Mouse (Mus musculus): ENCODE measurements at regions not wholly inside any gene's neighbourhood (a gene's known extent, or its start where the extent isn't known, plus 50 kb on each side); places are given as distances from the start of the nearest gene placed in this dataset.

DNA sequence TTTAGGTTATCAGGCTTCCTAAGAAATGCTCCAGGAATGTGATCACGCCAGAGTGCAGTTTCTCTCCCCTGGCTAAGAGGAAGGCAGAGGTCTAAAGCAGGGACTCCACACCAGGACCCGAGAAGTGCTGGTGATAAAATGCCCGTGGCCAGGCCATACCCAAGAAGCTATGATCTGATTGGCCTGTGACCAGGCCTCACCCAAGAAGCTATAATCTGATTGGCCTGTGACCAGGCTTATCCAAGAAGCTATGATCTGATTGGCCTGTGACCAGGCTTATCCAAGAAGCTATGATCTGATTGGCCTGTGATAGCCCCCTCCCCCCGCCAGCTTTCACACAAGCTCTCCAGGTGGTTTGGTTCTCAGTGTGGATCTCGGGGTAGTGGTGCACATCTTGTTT lies 726.7 kb upstream of the Car8 start:
- H3K4me1 ChIP-seq: peaks cover 22% of the 10 kb centered on the region
- no peaks in the 10 kb centered on the region for H3K27me3 ChIP-seq (ENCODE audit: low read depth, poor library complexity, severe bottlenecking)
- 86% methylated on average over 5 of the region's 5 CpGs for WGBS
- H3K27ac ChIP-seq: no peak overlapping the region
- H3K36me3 ChIP-seq: no peaks in the 10 kb centered on the region
- DNase-seq (ENCODE audit: low spot score): no peak
- H3K9me3 ChIP-seq (replicated peaks): no peaks in the 10 kb centered on the region
- no peak overlapping the region for H3K4me3 ChIP-seq

- Histone ChIP-seq H3K9me3 (replicated peaks) (no peaks in the 10 kb centered on the region), H3K36me3 (no peaks in the 10 kb centered on the region), H3K4me3 (no peak overlapping the region), H3K27ac (no peak overlapping the region), H3K4me1 (peaks cover 18% of the 10 kb centered on the region), H3K27me3 (ENCODE audit: low read depth, poor library complexity, severe bottlenecking) (no peaks in the 10 kb centered on the region)
- 58% methylated on average over 9 of the region's 9 CpGs for WGBS
- DNase-seq (ENCODE audit: low spot score): no peak
These were observed 724.2 kb upstream of the Car8 start for GRCm38 (mm10) chr4:8962959-8963572.

GRCm38 (mm10) chr4:8961851-8962250 lies 723.0 kb upstream of the Car8 start:
- DNase-seq (ENCODE audit: low spot score): no peak
- H3K9me3 ChIP-seq (replicated peaks): no peaks in the 10 kb centered on the region
- no peaks in the 10 kb centered on the region for H3K36me3 ChIP-seq
- H3K27me3 ChIP-seq (ENCODE audit: low read depth, poor library complexity, severe bottlenecking): no peaks in the 10 kb centered on the region
- H3K27ac ChIP-seq: no peak overlapping the region
- 91% methylated on average over 6 of the region's 6 CpGs for WGBS
- peaks cover 25% of the 10 kb centered on the region for H3K4me1 ChIP-seq
- H3K4me3 ChIP-seq: no peak overlapping the region

- Histone ChIP-seq H3K9me3 (replicated peaks) (no peaks in the 10 kb centered on the region), H3K4me1 (peaks cover 39% of the 10 kb centered on the region), H3K27ac (peak overlapping the region; percentile 80), H3K4me3 (no peak overlapping the region), H3K36me3 (no peaks in the 10 kb centered on the region), H3K27me3 (ENCODE audit: low read depth, poor library complexity, severe bottlenecking) (0 out of 2 replicates have a peak, but pooled peaks cover 3% of the 10 kb centered on the region)
- peak; percentile 45 for DNase-seq (ENCODE audit: low spot score)
- WGBS: 14% methylated on average over 6 of the region's 6 CpGs
These were observed 718.9 kb upstream of the Car8 start for GRCm38 (mm10) chr4:8957771-8958170.

GRCm38 (mm10) chr4:8957023-8957343 lies 718.1 kb upstream of the Car8 start:
- 79% methylated on average over 5 of the region's 5 CpGs for WGBS
- Histone ChIP-seq H3K4me1 (peaks cover 39% of the 10 kb centered on the region), H3K27me3 (ENCODE audit: low read depth, poor library complexity, severe bottlenecking) (0 out of 2 replicates have a peak, but pooled peaks cover 3% of the 10 kb centered on the region), H3K9me3 (replicated peaks) (no peaks in the 10 kb centered on the region), H3K36me3 (no peaks in the 10 kb centered on the region), H3K4me3 (no peak overlapping the region), H3K27ac (no peak overlapping the region)
- no peak for DNase-seq (ENCODE audit: low spot score)

DNA sequence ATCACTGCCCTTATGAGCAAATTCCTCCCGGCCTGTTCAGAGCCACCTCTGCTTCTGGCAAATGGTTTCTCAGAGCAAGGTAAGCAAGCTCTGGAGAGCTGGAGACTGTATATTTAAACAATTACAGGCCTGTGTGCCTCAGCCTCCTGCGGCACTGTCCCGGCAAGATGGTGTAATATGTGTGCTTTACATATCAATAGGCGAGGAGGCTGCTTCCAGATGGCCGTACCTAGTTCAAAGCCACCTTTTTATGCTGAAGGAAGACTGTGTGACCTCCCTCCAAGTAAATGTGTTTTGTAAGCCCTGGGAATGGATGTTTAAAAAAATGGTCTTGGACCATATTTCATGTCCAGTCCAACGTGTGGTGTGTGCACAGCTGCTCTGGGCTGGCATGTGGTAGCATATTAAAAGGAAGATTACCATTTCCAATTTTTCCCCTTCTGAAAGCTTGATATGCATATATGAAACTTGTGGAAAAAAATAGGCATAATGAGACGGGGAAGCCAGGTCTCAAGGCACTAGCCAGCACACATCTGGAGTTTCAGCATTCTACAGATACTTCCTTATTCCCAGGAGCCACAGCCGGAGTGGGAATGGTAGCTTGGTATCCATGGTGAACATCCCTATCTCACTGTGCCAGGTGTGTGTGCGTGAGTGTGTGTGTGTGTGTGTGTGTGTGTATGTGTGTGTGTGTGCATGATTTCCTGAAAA lies 717.6 kb upstream of the Car8 start:
- Histone ChIP-seq H3K27me3 (ENCODE audit: low read depth, poor library complexity, severe bottlenecking) (0 out of 2 replicates have a peak, but pooled peaks cover 3% of the 10 kb centered on the region), H3K36me3 (no peaks in the 10 kb centered on the region), H3K27ac (no peak overlapping the region; the same call in 1 of the 2 replicates), H3K4me1 (peaks cover 39% of the 10 kb centered on the region), H3K4me3 (no peak overlapping the region), H3K9me3 (replicated peaks) (no peaks in the 10 kb centered on the region)
- 65% methylated on average over 9 of the region's 9 CpGs for WGBS
- no peak for DNase-seq (ENCODE audit: low spot score)

DNA sequence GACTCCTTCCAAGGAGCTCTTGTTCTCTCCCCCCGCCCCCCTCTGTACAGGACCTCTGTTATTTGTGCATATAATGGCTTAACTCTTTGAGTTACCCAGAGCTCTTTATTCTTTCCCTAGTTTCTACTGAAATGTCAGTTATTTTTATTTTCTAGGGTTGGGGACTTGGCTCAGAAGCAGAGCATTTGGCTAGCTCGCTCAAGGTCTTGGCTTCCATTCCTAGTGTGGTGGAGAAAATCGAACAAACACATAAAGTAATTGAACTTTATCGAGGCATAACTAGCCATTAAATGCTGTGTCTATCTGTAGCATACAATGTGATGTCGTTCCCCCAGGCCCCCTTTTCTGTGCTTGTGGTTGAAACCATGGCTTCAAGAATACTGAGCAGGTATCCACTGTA lies 716.5 kb upstream of the Car8 start:
- peaks cover 48% of the 10 kb centered on the region for H3K4me1 ChIP-seq
- no peaks in the 10 kb centered on the region for H3K36me3 ChIP-seq
- DNase-seq (ENCODE audit: low spot score): no peak
- H3K9me3 ChIP-seq (replicated peaks): no peaks in the 10 kb centered on the region
- no peak overlapping the region for H3K27ac ChIP-seq
- WGBS: 92% methylated on average over 5 of the region's 5 CpGs
- H3K4me3 ChIP-seq: no peak overlapping the region
- H3K27me3 ChIP-seq (ENCODE audit: low read depth, poor library complexity, severe bottlenecking): 0 out of 2 replicates have a peak, but pooled peaks cover 3% of the 10 kb centered on the region

- Histone ChIP-seq H3K4me3 (no peak overlapping the region), H3K27ac (no peak overlapping the region; the same call in 1 of the 2 replicates)
- WGBS: 25% methylated on average over 10 of the region's 10 CpGs
These were observed 715.6 kb upstream of the Car8 start for GRCm38 (mm10) chr4:8954356-8954914.

GRCm38 (mm10) chr4:8953181-8953580 lies 714.3 kb upstream of the Car8 start:
- Histone ChIP-seq H3K4me1 (peaks cover 51% of the 10 kb centered on the region), H3K9me3 (replicated peaks) (no peaks in the 10 kb centered on the region), H3K27me3 (ENCODE audit: low read depth, poor library complexity, severe bottlenecking) (0 out of 2 replicates have a peak, but pooled peaks cover 3% of the 10 kb centered on the region), H3K27ac (no peak overlapping the region), H3K4me3 (no peak overlapping the region), H3K36me3 (no peaks in the 10 kb centered on the region)
- 94% methylated on average over 7 of the region's 7 CpGs for WGBS
- no peak for DNase-seq (ENCODE audit: low spot score)

More at GRCm38 (mm10) chr4:8954356-8954914, 715.6 kb upstream of the Car8 start:
- Histone ChIP-seq H3K36me3 (no peaks in the 10 kb centered on the region), H3K4me1 (peaks cover 55% of the 10 kb centered on the region), H3K9me3 (replicated peaks) (no peaks in the 10 kb centered on the region), H3K27me3 (ENCODE audit: low read depth, poor library complexity, severe bottlenecking) (0 out of 2 replicates have a peak, but pooled peaks cover 3% of the 10 kb centered on the region)
- no peak for DNase-seq (ENCODE audit: low spot score)

DNA sequence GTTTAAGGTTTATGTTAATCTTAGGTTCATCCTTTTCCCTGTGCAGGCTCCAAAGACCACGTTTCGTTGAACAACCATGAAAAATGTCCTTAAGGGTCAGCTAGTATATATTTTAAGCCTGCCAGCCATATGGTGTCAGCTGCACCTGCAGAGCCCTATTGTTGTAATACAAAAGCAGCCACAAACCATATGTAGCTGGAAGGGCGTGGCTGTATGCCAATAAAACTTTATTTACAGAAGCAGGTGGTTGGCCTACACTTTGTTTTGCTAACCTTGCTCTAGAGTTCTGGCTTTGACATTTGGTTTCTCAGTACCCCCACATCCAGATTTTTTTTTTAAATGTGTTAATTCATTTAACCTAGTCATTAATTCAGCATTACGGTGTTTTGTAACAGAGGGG lies 711.1 kb upstream of the Car8 start:
- Histone ChIP-seq H3K36me3 (no peaks in the 10 kb centered on the region), H3K4me3 (no peak overlapping the region), H3K9me3 (replicated peaks) (no peaks in the 10 kb centered on the region), H3K4me1 (peaks cover 28% of the 10 kb centered on the region), H3K27ac (no peak overlapping the region), H3K27me3 (ENCODE audit: low read depth, poor library complexity, severe bottlenecking) (0 out of 2 replicates have a peak, but pooled peaks cover 7% of the 10 kb centered on the region)
- WGBS: 76% methylated on average over 4 of the region's 4 CpGs
- no peak for DNase-seq (ENCODE audit: low spot score)

- Histone ChIP-seq H3K27me3 (ENCODE audit: low read depth, poor library complexity, severe bottlenecking) (0 out of 2 replicates have a peak, but pooled peaks cover 10% of the 10 kb centered on the region), H3K4me1 (peaks cover 25% of the 10 kb centered on the region), H3K4me3 (no peak overlapping the region), H3K36me3 (no peaks in the 10 kb centered on the region), H3K9me3 (replicated peaks) (no peaks in the 10 kb centered on the region), H3K27ac (no peak overlapping the region)
- DNase-seq (ENCODE audit: low spot score): no peak
- WGBS: 65% methylated on average over 5 of the region's 5 CpGs
These were observed 710.7 kb upstream of the Car8 start for GRCm38 (mm10) chr4:8949537-8949936.

DNA sequence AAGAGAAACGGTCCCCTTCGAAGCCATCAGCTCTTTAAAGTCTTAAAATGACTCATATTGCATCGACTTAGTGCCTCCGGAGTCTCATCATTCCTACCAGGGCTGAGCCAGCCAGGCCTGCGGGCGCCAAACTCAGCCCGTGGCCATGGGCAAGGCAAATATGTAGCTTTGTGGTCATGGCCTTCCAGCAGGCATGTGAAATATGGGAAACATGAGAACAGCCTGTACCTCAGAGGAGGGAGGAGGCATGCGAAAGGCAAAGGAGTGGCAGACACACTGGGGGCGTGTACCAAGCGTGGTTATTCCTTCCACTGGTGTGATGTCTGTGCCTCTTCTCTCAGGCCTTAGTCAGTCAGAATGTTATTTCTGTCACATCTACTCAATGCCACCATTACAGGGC lies 706.3 kb upstream of the Car8 start:
- H3K9me3 ChIP-seq (replicated peaks): no peaks in the 10 kb centered on the region
- no peaks in the 10 kb centered on the region for H3K36me3 ChIP-seq
- no peak overlapping the region for H3K4me3 ChIP-seq
- H3K4me1 ChIP-seq: peaks cover 14% of the 10 kb centered on the region
- H3K27ac ChIP-seq: no peak overlapping the region
- 92% methylated on average over 10 of the region's 10 CpGs for WGBS
- 0 out of 2 replicates have a peak, but pooled peaks cover 11% of the 10 kb centered on the region for H3K27me3 ChIP-seq (ENCODE audit: low read depth, poor library complexity, severe bottlenecking)
- no peak for DNase-seq (ENCODE audit: low spot score)

- Histone ChIP-seq H3K27ac (no peak overlapping the region), H3K4me3 (no peak overlapping the region), H3K27me3 (ENCODE audit: low read depth, poor library complexity, severe bottlenecking) (0 out of 2 replicates have a peak, but pooled peaks cover 11% of the 10 kb centered on the region), H3K36me3 (no peaks in the 10 kb centered on the region), H3K9me3 (replicated peaks) (no peaks in the 10 kb centered on the region), H3K4me1 (peaks cover 13% of the 10 kb centered on the region)
- 45% methylated on average over 5 of the region's 5 CpGs for WGBS
- no peak for DNase-seq (ENCODE audit: low spot score)
These were observed 704.2 kb upstream of the Car8 start for GRCm38 (mm10) chr4:8943080-8943479.
